ENCODE assay signal across 11 mouse cellular contexts in genomic region chr13:37628391-37629270, GRCm38 (mm10).
DNase-seq lines count a peak whose midpoint lies in the region; ATAC-seq lines count a peak whose summit lies in the region.
"Had no signal": no experiment of that assay in that cellular context is flagged by ENCODE, and none has a peak within 500 bp of the region (broad histone marks: within the 10 kb centered on the region; RNA-seq: fewer than 3 reads in every experiment).

No protein-coding gene starts in this region.

- H3K4me2 ChIP-seq in neural tube, embryonic 13.5 days: no peak overlapping the region
- no peak overlapping the region for H3K4me2 ChIP-seq in heart, embryonic 15.5 days
- no peak overlapping the region for H3K4me2 ChIP-seq in intestine, embryonic 15.5 days (replicated peaks)

- H3K36me3 ChIP-seq in neural tube, embryonic 13.5 days: no peaks in the 10 kb centered on the region
- no peaks in the 10 kb centered on the region for H3K36me3 ChIP-seq in heart, embryonic 15.5 days
- H3K36me3 ChIP-seq in intestine, embryonic 15.5 days: no peaks in the 10 kb centered on the region

- no peak overlapping the region for H3K27ac ChIP-seq in neural tube, embryonic 13.5 days (replicated peaks)
- H3K27ac ChIP-seq in heart, embryonic 15.5 days: peak overlapping the region; percentile 84
- no peak overlapping the region for H3K27ac ChIP-seq in intestine, embryonic 15.5 days

- 56% methylated on average over 16 of the region's 16 CpGs for WGBS in neural tube, embryonic 13.5 days
- 63% methylated on average over 16 of the region's 16 CpGs for WGBS in heart, embryonic 15.5 days
- 66% methylated on average over 16 of the region's 16 CpGs for WGBS in intestine, embryonic 15.5 days

- H3K4me1 ChIP-seq in neural tube, embryonic 13.5 days (replicated peaks): peaks cover 8% of the 10 kb centered on the region; the same call in 1 of the 2 replicates
- peaks cover 22% of the 10 kb centered on the region for H3K4me1 ChIP-seq in heart, embryonic 15.5 days (replicated peaks)
- no peaks in the 10 kb centered on the region for H3K4me1 ChIP-seq in intestine, embryonic 15.5 days (replicated peaks)

- peak; percentile 69; the same call in 1 of the 2 replicates for ATAC-seq in neural tube, embryonic 13.5 days (ENCODE audit: low read depth)
- ATAC-seq in heart, embryonic 15.5 days (replicated peaks; ENCODE audit: insufficient number of reproducible peaks, insufficient read depth, low FRiP score, low read depth): peak; percentile 11; the same call in 1 of the 2 replicates
- no peak for ATAC-seq in intestine, embryonic 15.5 days
- ATAC-seq: intestine, embryonic 16.5 days had no signal

- no peaks in the 10 kb centered on the region for H3K27me3 ChIP-seq in neural tube, embryonic 13.5 days
- H3K27me3 ChIP-seq in heart, embryonic 15.5 days: no peaks in the 10 kb centered on the region
- H3K27me3 ChIP-seq in intestine, embryonic 15.5 days (replicated peaks): no peaks in the 10 kb centered on the region

- H3K9ac ChIP-seq in neural tube, embryonic 13.5 days: no peak overlapping the region
- H3K9ac ChIP-seq in heart, embryonic 15.5 days: no peak overlapping the region
- no peak overlapping the region for H3K9ac ChIP-seq in intestine, embryonic 15.5 days

- DNase-seq in neural tube, embryonic 10.5 days (ENCODE audit: extremely low spot score, low spot score): no peak
- DNase-seq in mesoderm, embryonic 11.5 days (ENCODE audit: low read depth, low spot score): peak; percentile 23
- DNase-seq in layer of hippocampus, postnatal 14 days (ENCODE audit: low spot score in 2 of 2): no peak
- DNase-seq in cerebellum, adult 11 months: no peak
- DNase-seq: liver; lung, postnatal 4 days had no signal

- H3K9me3 ChIP-seq in neural tube, embryonic 13.5 days: peaks cover 10% of the 10 kb centered on the region; the same call in 1 of the 2 replicates
- H3K9me3 ChIP-seq in heart, embryonic 15.5 days (replicated peaks): no peaks in the 10 kb centered on the region
- H3K9me3 ChIP-seq in intestine, embryonic 15.5 days: no peaks in the 10 kb centered on the region

- no peak overlapping the region for H3K4me3 ChIP-seq in neural tube, embryonic 13.5 days
- H3K4me3 ChIP-seq in heart, embryonic 15.5 days: no peak overlapping the region
- H3K4me3 ChIP-seq in intestine, embryonic 15.5 days (replicated peaks): no peak overlapping the region
- H3K4me3 ChIP-seq: erythroblast, embryonic 14.5 days had no signal
